Mouse (Mus musculus) MN1 (cell line): ENCODE measurements around the gene Ntmt1.

Experiments
- DNase-seq: peaks from one replicate; pipeline ENCODE4 v3.0.0-alpha.2; 2016; ENCODE audit warnings: low spot score

Gene Ntmt1

DNA sequence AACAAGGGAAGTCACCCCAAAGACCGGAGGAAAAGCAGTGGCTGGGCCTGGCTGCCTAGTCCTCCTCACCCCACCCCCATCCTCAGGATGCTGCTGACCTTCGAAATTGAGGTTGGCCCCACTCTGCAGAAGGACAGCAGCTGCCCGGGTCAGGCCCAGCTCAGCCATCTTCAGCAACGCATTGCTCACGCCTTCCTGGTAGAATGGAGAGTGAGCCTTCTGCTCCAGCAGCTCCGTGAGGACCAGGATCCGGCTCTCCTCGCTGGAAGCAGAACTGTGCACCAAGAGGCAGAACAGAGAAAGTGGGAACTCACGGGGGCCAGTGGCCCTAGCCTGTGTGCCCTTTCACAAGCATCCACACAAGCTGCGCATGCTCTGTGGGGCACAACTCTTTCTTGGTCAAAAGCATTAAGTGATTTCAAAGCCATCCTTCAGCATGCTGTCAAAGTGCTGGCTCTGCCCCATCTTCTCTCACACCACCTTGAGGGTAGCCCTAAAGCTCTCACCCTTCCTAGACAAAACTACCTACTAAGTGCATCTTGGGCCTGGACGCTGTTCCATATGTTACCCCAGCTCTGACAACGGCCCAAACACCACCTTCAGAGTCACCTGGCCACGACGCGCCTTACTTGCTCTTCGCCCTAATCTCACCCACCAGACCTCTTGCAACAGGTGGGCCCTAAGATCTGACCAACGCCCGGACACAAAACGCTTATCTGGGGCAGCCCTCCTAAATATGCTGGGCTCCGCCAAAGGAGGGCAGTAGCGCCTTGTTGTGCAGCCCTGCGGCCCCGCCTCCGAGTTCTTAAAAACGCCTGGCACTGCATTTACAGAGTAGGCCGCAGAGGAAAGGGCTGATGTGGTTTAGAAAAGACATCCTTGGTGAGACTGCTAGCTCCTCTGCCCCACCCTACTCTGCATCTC lies 19.5 kb downstream of the Ntmt1 start:
- DNase-seq: peak; percentile 79

- DNase-seq: peak; percentile 89
Measured at GRCm38 (mm10) chr2:30827749-30828475, 20.3 kb downstream of the Ntmt1 start.

DNA sequence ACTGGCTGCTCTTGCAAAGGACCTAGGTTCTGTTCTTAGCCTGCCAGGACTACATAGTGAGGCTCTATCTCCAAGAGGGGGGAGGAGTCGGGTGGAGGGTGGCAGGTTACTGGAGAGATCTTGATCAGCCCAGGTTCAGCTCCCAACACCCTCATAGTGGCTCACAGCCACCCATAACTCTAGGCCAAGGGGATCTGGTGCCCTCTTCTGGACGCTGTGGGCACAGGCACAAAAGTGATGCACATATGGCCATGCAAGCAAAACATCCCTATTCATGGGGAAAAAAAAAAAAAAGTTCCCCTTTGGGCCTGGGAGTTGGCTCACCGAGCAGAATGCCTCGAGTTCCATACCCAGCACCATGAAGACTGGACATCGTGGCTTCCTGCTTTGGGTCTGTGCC lies 21.7 kb downstream of the Ntmt1 start:
- no peak for DNase-seq

GRCm38 (mm10) chr2:30830283-30830795 lies 22.7 kb downstream of the Ntmt1 start, which contains the start of gene Asb6:
Gene Asb6, minus strand, starts transcription at chr2:30830333.
- DNase-seq: no peak

- peak; percentile 46 for DNase-seq
Measured at GRCm38 (mm10) chr2:30833644-30834043, 26.0 kb downstream of the Ntmt1 start.

DNA sequence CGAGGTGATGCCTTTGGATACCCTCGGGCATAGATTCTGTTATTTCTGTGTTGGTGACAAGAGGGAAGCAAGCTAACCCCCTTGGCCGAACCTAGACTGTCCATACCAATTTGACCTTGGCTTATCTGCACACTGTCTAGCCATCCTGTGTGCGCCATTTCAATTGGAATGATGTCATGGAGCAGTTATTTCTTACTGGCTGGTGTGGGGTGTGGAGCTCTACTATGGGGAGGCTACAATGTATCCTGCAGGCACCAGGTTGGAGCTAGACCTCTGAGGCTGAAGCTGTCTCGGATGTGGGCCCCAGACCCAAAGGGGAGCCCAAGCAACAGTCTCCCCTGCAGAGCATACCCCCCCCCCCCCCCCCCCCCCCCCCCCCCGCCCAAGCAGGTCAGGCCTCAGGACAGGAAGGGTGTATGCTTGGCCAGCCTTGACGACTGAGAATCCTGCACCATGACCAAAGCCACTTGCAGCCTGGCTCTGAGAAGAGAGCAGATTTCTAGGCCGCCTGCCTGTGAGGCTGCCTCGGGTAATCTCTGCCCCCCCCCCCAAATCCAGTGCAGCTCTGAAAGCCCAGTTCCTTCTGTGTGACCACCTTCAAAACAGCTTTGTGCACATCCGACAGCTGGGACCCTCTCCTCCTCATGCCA lies 26.9 kb downstream of the Ntmt1 start, which contains the start of gene Prrx2:
Gene Prrx2, plus strand, starts transcription at position 600 of the 650 bp plus-strand sequence.
- no peak for DNase-seq

DNA sequence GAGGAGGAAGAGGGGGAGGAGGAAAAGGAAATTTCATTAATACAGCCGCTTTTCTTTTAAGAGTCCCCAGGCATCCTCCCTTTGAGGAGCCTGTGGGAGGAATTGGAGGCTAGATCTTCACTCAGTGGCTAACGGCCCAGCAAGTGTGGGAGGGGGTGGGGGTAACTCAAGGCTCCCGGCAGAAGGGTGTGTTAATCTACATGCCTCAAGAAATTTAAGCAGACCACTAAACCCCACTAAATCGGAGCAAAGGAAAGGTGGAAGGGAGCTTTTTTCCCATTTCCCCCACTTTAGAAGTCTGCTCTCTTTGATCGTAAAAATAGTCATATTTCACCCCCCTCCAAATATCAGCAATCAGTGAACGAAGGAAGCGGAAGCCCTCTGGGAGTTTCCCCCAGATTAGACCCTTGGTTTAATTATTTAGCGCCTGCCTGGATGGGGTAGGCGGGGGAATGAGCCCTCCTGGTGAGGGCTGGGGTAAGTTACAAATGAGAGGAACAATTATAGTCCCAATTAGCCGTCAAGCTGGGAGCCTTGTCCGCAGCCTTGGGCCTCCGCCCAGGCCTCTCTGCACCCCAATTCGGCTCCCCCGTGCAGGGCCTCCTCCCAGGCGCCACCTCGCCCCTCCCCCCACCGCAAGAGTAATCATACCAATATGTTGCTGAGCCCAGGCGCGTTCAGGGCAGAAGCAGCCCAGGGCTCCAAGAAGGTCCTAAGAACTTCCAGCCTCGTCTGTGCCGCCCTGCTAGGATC lies 28.8 kb downstream of the Ntmt1 start:
- no peak for DNase-seq

- DNase-seq: no peak
Measured at GRCm38 (mm10) chr2:30842615-30843014, 35.0 kb downstream of the Ntmt1 start.

DNA sequence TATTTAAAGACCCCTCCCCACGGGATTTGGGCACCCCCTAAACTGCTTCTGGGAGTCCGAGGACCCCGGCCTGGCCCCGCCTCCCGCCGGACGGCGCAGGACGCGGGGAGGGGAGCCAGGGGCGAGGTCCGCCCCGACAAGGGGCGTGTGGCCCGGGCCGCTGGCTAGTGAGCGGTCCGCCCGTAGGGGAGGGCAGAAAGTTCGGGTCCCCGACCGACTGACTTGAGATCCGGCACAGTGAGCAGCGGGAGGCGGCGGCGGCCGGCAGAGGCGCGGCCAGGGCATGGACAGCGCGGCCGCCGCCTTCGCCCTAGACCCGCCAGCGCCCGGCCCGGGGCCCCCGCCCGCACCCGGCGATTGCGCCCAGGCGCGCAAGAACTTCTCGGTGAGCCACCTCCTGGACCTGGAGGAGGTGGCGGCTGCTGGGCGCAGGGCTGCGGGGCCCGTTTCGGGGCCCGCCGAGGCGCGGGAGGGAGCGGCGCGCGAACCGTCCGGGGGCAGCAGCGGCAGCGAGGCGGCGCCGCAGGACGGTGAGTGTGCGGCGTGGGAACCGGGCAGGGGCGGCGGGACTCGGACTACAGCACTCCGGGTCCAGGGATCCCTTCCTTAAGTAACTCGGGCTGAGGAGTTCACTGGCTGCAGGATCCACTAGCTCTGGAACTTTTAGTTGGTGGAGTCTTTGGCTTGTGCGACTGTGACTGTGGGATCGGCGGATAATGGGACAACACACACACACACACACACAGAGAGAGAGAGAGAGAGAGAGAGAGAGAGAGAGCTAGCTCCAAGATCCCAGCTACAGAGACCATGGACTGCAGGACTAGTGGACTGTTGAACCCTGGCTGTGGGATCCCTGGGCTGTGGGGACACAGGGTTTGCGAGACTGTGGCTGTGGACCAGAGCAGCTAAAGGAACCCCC lies 37.8 kb downstream of the Ntmt1 start:
- no peak for DNase-seq

GRCm38 (mm10) chr2:30846236-30846635 lies 38.6 kb downstream of the Ntmt1 start:
- no peak for DNase-seq

DNA sequence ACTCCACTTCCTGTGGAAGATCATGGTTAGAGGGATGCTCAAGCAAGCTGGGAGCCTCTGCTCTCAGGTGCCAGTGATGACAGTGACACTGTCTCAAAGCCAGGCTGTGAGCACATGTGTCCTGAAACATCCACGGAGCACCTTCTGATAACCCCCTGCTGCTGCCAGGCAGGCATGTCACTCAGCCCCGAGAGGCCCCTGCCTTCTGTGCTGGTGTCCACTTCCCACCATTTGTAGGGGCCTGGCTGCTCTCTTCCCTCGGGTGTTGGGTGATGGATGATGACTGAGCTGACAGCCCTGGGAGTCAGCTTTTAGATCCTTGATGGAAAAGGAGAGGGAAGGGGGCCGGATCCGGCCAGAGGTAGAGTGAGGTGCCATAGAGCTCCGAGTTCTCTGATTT lies 39.1 kb downstream of the Ntmt1 start:
- DNase-seq: no peak

DNA sequence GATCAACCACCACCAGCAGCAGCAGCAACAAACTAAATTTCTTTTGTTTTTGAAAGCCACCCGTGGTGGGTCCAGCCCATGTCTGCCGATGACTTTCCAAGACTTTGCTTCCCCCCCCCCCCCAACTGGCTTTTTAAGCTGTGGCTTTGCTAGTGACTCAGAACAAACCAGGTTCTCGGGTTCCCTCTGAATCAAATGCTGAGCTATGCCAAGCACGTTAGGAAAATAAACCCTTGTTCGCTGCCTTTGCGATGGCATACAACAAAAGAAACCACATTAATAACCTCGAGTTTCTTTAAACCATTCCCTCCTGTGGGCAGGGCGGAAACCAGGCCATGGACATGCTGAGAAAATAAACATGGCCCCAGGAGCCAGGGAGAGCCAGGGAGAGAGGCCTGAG lies 40.6 kb downstream of the Ntmt1 start:
- no peak for DNase-seq

DNA sequence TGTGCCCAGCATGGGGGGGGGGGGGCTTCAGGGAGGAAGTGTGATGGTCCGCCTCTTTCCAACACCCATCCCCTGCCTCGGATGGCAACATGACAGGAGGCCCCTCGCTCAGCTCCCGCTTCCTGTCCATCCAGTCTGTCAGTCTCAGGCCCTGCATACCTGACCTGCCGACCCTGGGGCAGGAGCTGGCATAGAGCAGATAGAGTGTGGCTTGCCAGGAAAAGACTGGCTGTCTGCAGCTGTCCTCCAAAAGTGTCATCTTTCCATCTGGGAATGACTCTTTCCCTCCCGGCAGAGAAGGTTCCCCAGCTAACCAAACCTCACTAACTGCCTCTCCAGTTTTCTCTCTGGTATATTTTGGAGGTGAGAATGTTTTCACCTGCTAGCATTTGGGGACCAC lies 43.0 kb downstream of the Ntmt1 start:
- no peak for DNase-seq

DNA sequence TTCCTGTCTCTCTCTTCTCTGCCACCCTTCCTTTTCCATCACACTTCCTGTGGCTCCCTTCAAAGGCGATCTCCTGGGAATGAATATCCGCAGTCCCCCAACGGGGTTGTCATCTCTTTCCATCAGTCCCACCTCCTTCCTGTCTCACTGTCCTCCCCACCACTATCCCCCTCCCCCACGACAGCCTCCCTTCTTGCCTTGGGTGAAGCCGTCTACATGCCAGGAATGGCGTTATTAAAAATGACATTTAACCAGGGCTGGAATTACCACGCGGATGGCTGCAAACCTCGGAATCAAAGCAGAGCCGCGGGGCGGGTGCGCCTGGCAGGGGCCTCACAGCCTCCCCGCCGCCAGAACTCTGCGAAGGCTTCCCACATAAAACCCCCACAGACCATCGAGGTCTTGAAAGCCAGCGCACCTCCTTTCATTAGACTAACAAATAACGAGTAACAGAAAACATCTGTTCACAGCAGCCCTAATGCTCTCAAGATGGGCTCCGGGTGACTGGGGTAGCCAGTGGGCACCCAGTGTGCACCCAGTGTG lies 45.2 kb downstream of the Ntmt1 start:
- DNase-seq: no peak

DNA sequence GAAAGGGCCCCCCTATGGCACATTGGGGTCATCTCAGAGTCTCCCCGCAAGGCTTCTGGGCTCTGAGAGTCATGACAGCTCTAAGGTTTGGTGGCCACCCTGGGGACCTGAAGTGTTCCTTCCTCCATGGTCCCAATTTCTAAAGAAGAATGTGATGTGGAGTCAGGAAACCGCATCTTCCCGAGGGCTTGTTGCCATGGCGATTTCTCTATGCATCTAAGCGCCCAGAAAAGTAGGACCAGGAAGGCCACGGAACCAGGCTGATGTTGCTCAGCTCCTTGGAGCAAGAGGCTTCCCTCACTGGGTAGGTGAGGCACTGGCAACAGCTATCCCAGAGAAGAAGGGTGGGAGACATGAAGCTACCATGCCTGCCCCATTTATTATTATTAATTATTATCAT lies 49.5 kb downstream of the Ntmt1 start:
- DNase-seq: no peak

GRCm38 (mm10) chr2:30859782-30860181 lies 52.2 kb downstream of the Ntmt1 start:
- no peak for DNase-seq

DNA sequence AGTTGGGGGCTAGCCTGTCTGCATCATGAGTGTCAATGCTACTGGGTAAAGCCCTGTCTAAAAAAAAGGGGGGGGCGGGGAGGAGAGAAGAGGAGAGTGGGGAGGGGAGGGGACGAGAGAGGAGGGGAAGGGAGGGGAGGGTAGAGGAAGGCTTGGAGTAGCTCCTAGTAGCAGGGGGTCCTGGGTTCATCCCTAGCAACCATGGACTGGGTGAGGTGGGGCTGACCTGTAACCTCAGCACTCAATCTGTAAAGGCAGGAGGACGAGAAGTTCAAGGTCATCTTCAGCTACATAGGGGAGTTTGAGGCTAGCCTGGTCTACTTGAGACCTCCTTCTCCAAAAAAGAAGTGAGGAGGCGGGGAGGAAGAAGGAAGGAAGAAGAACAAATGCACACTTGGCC lies 54.5 kb downstream of the Ntmt1 start:
- no peak for DNase-seq

DNA sequence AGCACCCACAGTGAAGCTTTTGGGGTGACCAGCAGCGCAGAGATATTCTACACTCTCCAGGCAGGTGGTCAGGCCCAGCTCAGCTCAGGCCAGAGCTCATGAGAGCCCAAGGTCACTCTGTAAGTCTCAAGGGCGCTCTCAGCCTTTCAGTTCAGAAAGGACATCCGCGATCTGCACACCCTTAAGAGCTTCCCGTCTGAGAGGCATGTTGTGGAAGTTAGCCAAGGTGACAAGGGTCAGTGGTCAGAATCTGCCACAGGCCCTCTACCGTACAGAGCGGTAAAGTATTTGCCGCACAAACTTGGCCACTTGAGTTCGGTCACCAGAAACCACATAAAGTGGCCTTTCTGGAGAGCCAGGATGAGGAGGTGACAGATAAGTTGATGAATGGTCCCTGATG lies 55.9 kb downstream of the Ntmt1 start:
- DNase-seq: no peak

- no peak for DNase-seq
Measured at GRCm38 (mm10) chr2:30864968-30865381, 57.3 kb downstream of the Ntmt1 start.

DNA sequence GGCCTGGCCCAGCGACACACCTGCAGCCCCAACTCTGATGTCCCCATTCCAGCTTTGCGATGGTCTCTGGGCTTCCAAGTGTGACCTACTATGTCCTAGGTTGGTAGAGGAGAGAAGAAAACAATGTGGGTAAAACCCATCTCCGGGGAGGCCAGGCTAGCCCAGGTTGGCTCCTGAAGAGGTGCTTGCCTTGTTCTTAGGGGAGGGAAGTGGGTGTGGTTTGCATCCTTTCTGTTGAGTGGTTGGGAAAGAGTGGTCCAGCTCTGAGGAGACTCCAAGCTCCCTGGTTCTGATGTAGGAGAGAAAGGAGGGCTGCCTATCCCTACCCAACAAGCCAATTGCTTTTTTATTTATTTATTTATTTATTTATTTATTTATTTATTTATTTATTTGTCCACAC lies 57.8 kb downstream of the Ntmt1 start:
- no peak for DNase-seq
